Mouse (Mus musculus): ENCODE results near the gene Ppip5k1.
"Not testable (repeated sequence)": the region's sequence is repeated elsewhere in the genome, so short reads cannot be mapped to it uniquely, and the experiment has no call there.

The Ppip5k1 gene

GRCm38 (mm10) chr2:121354820-121355592 is at the start of gene Ppip5k1:
Ppip5k1 (minus strand) TSS chr2:121355396.
- ATAC-seq (ENCODE audit: insufficient number of reproducible peaks, low FRiP score, low TSS enrichment): peak; percentile 87

- ATAC-seq (ENCODE audit: insufficient number of reproducible peaks, low FRiP score, low TSS enrichment): no peak
Observed at GRCm38 (mm10) chr2:121403296-121403695, 48.1 kb upstream of the Ppip5k1 start.

GRCm38 (mm10) chr2:121396624-121397023 is 41.4 kb upstream of the Ppip5k1 start:
- ATAC-seq (ENCODE audit: insufficient number of reproducible peaks, low FRiP score, low TSS enrichment): peak; percentile 45; the same call in 1 of the 2 replicates

- not testable (repeated sequence) for ATAC-seq (ENCODE audit: insufficient number of reproducible peaks, low FRiP score, low TSS enrichment)
Observed at GRCm38 (mm10) chr2:121386961-121387575, 31.9 kb upstream of the Ppip5k1 start, which contains the start of gene Strc. Strc (minus strand) TSS chr2:121387168.

- ATAC-seq (ENCODE audit: insufficient number of reproducible peaks, low FRiP score, low TSS enrichment): no peak
Observed at GRCm38 (mm10) chr2:121374766-121375165, 19.6 kb upstream of the Ppip5k1 start.

GRCm38 (mm10) chr2:121372266-121372665 is 17.1 kb upstream of the Ppip5k1 start:
- no peak for ATAC-seq (ENCODE audit: insufficient number of reproducible peaks, low FRiP score, low TSS enrichment)

- ATAC-seq (ENCODE audit: insufficient number of reproducible peaks, low FRiP score, low TSS enrichment): no peak
Observed at GRCm38 (mm10) chr2:121370921-121371320, 15.7 kb upstream of the Ppip5k1 start.

- no peak for ATAC-seq (ENCODE audit: insufficient number of reproducible peaks, low FRiP score, low TSS enrichment)
Observed at GRCm38 (mm10) chr2:121368831-121369230, 13.6 kb upstream of the Ppip5k1 start.

GRCm38 (mm10) chr2:121363656-121364055 is 8.5 kb upstream of the Ppip5k1 start:
- ATAC-seq (ENCODE audit: insufficient number of reproducible peaks, low FRiP score, low TSS enrichment): no peak

GRCm38 (mm10) chr2:121359461-121359860 is 4.3 kb upstream of the Ppip5k1 start:
- no peak for ATAC-seq (ENCODE audit: insufficient number of reproducible peaks, low FRiP score, low TSS enrichment)

GRCm38 (mm10) chr2:121358381-121358780 is 3.2 kb upstream of the Ppip5k1 start:
- peak; percentile 82 for ATAC-seq (ENCODE audit: insufficient number of reproducible peaks, low FRiP score, low TSS enrichment)

GRCm38 (mm10) chr2:121357961-121358360 is 2.8 kb upstream of the Ppip5k1 start:
- no peak for ATAC-seq (ENCODE audit: insufficient number of reproducible peaks, low FRiP score, low TSS enrichment)

- no peak for ATAC-seq (ENCODE audit: insufficient number of reproducible peaks, low FRiP score, low TSS enrichment)
Observed at GRCm38 (mm10) chr2:121357494-121357893, 2.3 kb upstream of the Ppip5k1 start, which contains the start of gene Ckmt1. Ckmt1 (plus strand) TSS chr2:121357714.

GRCm38 (mm10) chr2:121354378-121354777 is 818 bp downstream of the Ppip5k1 start:
- no peak for ATAC-seq (ENCODE audit: insufficient number of reproducible peaks, low FRiP score, low TSS enrichment)

GRCm38 (mm10) chr2:121353156-121353555 is 2.0 kb downstream of the Ppip5k1 start:
- ATAC-seq (ENCODE audit: insufficient number of reproducible peaks, low FRiP score, low TSS enrichment): no peak

- no peak for ATAC-seq (ENCODE audit: insufficient number of reproducible peaks, low FRiP score, low TSS enrichment)
Observed at GRCm38 (mm10) chr2:121339057-121339456, 16.1 kb downstream of the Ppip5k1 start.

GRCm38 (mm10) chr2:121329492-121329891 is 25.7 kb downstream of the Ppip5k1 start:
- ATAC-seq (ENCODE audit: insufficient number of reproducible peaks, low FRiP score, low TSS enrichment): peak; percentile 89

- peak; percentile 55; the same call in 1 of the 2 replicates for ATAC-seq (ENCODE audit: insufficient number of reproducible peaks, low FRiP score, low TSS enrichment)
Observed at GRCm38 (mm10) chr2:121323693-121324470, 31.3 kb downstream of the Ppip5k1 start.

- ATAC-seq (ENCODE audit: insufficient number of reproducible peaks, low FRiP score, low TSS enrichment): peak; percentile 91
Observed at GRCm38 (mm10) chr2:121323041-121323440, 32.2 kb downstream of the Ppip5k1 start.

GRCm38 (mm10) chr2:121316278-121316677 is 38.9 kb downstream of the Ppip5k1 start:
- no peak for ATAC-seq (ENCODE audit: insufficient number of reproducible peaks, low FRiP score, low TSS enrichment)

- no peak for ATAC-seq (ENCODE audit: insufficient number of reproducible peaks, low FRiP score, low TSS enrichment)
Observed at GRCm38 (mm10) chr2:121308997-121309416, 46.2 kb downstream of the Ppip5k1 start.
